ENCODE assay signal across 8 mouse cellular contexts in the genomic region with DNA sequence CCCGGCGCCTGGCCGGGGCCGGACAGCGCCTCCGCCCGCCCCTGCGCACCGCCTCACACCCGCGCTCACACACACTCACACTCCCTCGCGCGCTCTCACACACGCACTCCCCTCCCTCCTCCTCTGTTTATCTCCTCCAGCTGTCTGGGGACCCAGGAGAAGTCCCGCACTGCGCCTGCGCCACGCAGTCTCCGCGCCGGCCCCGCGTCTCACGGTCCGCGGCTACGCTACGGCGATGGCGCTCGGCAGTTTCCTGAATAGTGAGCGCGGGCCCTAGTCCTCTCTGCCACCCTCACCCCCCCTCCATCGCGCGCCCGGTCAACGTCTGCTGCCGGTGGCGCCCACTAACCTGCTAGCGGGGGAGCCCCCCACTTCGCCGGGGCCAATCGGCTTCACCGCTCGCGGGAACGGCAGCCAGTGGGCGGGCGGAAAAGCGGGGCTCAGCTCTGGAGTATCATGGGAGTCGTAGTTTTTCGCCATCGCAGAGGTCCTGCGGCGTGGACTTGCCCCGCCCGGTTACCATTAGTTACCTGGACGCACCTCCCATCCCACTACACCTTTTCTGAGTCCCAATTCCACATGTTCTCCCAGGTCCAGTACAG. TPM values are rescaled to one million over a fixed set of nuclear protein-coding genes. Genes with fewer than 3 reads are reported as not detected.
A peak's percentile ranks its signal among the peaks of the same experiment; 100 is the strongest.
DNase-seq lines count a peak whose midpoint lies in the region; ATAC-seq and TF ChIP-seq lines count a peak whose summit lies in the region.

No protein-coding gene starts in this region.

- ATAC-seq in Patski: peak; percentile 76
- ATAC-seq in hindbrain, embryonic 15.5 days (ENCODE audit: low FRiP score, low read depth): peak; percentile 98

- TF ChIP-seq CTCF in Patski (IDR thresholded peaks at IDR 0.05): no peak

- H3K36me3 ChIP-seq in hindbrain, embryonic 15.5 days: no peaks in the 10 kb centered on the region

- in situ Hi-C loops in Patski (cut with MboI; ENCODE audit: low pct_unique_long_range_greater_than_20kb): no loop called here

- peak; percentile 48 for DNase-seq in Patski (ENCODE audit: low read depth, low spot score)
- peak; percentile 99 to 100 for DNase-seq in cerebellum, postnatal 14 days
- peak; percentile 97 for DNase-seq in frontal cortex, postnatal 25 days (ENCODE audit: low spot score in 2 of 2)
- DNase-seq in left cerebral cortex, adult 11 months (ENCODE audit: low spot score): peak; percentile 97
- DNase-seq in lung, postnatal 4 days: peak; percentile 98 to 99
- DNase-seq in retina, postnatal 7 days (ENCODE audit: low read depth, low spot score): peak; percentile 98
- peak; percentile 97 for DNase-seq in urinary bladder, adult 2 months (ENCODE audit: low spot score)

- H3K27ac ChIP-seq in hindbrain, embryonic 15.5 days (replicated peaks): peak overlapping the region; percentile 84

- peak overlapping the region; percentile 77 for H3K4me2 ChIP-seq in hindbrain, embryonic 15.5 days

- POLR2A ChIA-PET in Patski (lab: Charles Lee): interaction anchor here (0.6 kb wide), 1 partner anchor 142 kb away, joined by 4 read pairs; no protein-coding TSS in a partner anchor

- H3K4me1 ChIP-seq in hindbrain, embryonic 15.5 days (replicated peaks): peaks cover 19% of the 10 kb centered on the region

- CTCF ChIA-PET in Patski (lab: Charles Lee): no interaction called here

- 0% methylated on average over 51 of the region's 60 CpGs for WGBS in hindbrain, embryonic 15.5 days

- peak overlapping the region; percentile 86 for H3K9ac ChIP-seq in hindbrain, embryonic 15.5 days

- peak overlapping the region; percentile 96 for H3K4me3 ChIP-seq in hindbrain, embryonic 15.5 days

- H3K9me3 ChIP-seq in hindbrain, embryonic 15.5 days: no peaks in the 10 kb centered on the region

- no peaks in the 10 kb centered on the region for H3K27me3 ChIP-seq in Patski
- H3K27me3 ChIP-seq in hindbrain, embryonic 15.5 days: 0 out of 2 replicates have a peak, but pooled peaks cover 7% of the 10 kb centered on the region

RNA-seq across cellular contexts. Expression of a gene that starts 14.0 kb away (rescaled TPM):
- 33.8 TPM for polyA plus RNA-seq in Patski (2021)
- 22.7 and 24.0 TPM in 2 replicates for polyA plus RNA-seq in hindbrain, embryonic 15.5 days (2015; fragmentation: Nextera tagmentation; extraction: Ambion mirVana)
- 24.7 and 35.5 TPM in 2 replicates for polyA plus RNA-seq in urinary bladder, adult 2 months (2012; rRNA removed)

RNA-seq across cellular contexts. Expression of a gene that starts 30.3 kb away (rescaled TPM):
- polyA plus RNA-seq in Patski (2021): 25.2 TPM
- polyA plus RNA-seq in hindbrain, embryonic 15.5 days (2015; fragmentation: Nextera tagmentation; extraction: Ambion mirVana): 8.1 and 10.1 TPM in 2 replicates
- polyA plus RNA-seq in urinary bladder, adult 2 months (2012; rRNA removed): 30.7 and 43.4 TPM in 2 replicates

Comparison
In these comparisons a context has a peak if more than half of its experiments do, and no peak if none do; other contexts are left out.
1. Peak in every context shown above with its lines: DNase-seq, ATAC-seq, H3K4me3 ChIP-seq and H3K27ac ChIP-seq.
2. DNase-seq: peak in every context shown above with its lines; median percentile 100 in cerebellum, postnatal 14 days; 98 in lung, postnatal 4 days; 98 in retina, postnatal 7 days; 97 in frontal cortex, postnatal 25 days; 97 in left cerebral cortex, adult 11 months; 97 in urinary bladder, adult 2 months; 48 in Patski.